Mouse (Mus musculus): ENCODE data around the gene Rptn. TPM values are rescaled to one million over a fixed set of nuclear protein-coding genes. Genes with fewer than 3 reads are reported as not detected.
A peak's percentile ranks its signal among the peaks of the same experiment; 100 is the strongest.

The Rptn gene
- not detected in 2 replicates for polyA plus RNA-seq (2015; fragmentation: Nextera tagmentation; extraction: Ambion mirVana)

GRCm38 (mm10) chr3:93393366-93393765 lies at the start of gene Rptn:
Gene Rptn, plus strand, starts transcription at chr3:93393699.
- Histone ChIP-seq H3K9me3 (no peaks in the 10 kb centered on the region), H3K27ac (no peak within 1 kb of the TSS), H3K27me3 (replicated peaks) (no peaks in the 10 kb centered on the region), H3K4me2 (replicated peaks) (no peak within 1 kb of the TSS), H3K36me3 (no peaks in the 10 kb centered on the region), H3K9ac (no peak within 1 kb of the TSS), H3K4me1 (replicated peaks) (no peaks in the 10 kb centered on the region), H3K4me3 (replicated peaks) (no peak within 1 kb of the TSS)
- 48% methylated on average over 2 of the region's 2 CpGs for whole genome bisulfite sequencing
- no peak for ATAC-seq

DNA sequence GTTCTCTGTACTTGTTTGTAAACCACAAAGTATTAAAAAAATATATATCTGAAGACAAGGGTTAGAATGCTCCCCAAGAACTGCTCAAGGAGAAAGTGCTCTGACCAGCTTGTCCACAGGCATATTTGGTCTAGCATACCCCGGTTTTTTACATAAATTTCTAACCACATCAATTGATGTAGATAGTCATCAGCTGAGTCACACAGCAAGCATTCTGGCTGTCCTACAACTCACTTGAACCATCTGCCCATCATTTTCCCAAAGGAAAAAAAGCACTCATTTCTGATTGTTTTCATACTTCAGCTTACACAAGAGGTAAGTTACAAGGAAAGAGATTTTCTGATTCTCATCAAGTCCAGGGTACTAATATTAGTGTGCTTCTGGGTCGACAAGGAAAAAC lies 46.6 kb upstream of the Rptn start:
- ATAC-seq, result no peak
- Histone ChIP-seq H3K27me3 (replicated peaks) (no peaks in the 10 kb centered on the region), H3K4me2 (replicated peaks) (no peak overlapping the region), H3K27ac (no peak overlapping the region), H3K4me3 (replicated peaks) (no peak overlapping the region), H3K4me1 (replicated peaks) (no peaks in the 10 kb centered on the region), H3K9me3 (no peaks in the 10 kb centered on the region), H3K9ac (no peak overlapping the region), H3K36me3 (no peaks in the 10 kb centered on the region)
- 77% methylated on average over 2 of the region's 2 CpGs for WGBS

- Histone ChIP-seq H3K9me3 (no peaks in the 10 kb centered on the region), H3K9ac (no peak overlapping the region), H3K4me3 (replicated peaks) (no peak overlapping the region), H3K27ac (no peak overlapping the region), H3K36me3 (no peaks in the 10 kb centered on the region), H3K4me2 (replicated peaks) (no peak overlapping the region), H3K27me3 (replicated peaks) (no peaks in the 10 kb centered on the region), H3K4me1 (replicated peaks) (no peaks in the 10 kb centered on the region)
- no peak for ATAC-seq
- WGBS, result 19% methylated on average over 7 of the region's 7 CpGs
Observed at GRCm38 (mm10) chr3:93360045-93360444, 33.5 kb upstream of the Rptn start.

DNA sequence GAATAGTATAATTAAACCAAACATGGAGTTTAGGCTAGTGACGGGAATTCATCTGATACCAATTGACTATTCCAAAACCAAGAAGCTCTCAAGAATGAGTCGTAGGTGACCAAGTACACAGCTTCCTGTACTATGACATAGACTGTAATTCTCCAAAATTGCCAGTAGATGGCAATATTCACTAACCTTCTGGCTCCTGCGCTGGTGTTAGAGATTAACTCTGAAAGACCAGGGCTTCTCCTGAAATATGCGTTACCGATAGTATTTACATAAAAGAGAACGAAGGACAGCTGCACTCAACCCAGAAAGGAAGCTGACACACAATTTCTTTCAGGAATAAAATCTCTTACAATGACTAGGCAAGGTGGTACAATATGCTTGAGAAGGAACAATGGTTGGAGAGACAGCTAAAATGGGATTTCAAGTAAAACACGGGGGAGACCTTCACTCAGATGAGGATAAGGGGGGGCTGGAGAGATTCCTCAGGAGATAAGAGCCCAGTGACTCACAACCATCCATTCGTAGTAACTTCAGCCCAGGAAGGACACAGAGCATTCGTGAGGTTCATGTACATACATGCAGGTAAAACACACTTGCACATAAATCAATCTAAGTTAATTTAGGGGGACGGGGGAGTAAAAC lies 31.4 kb upstream of the Rptn start:
- WGBS, result 9% methylated on average over 10 of the region's 10 CpGs
- H3K4me2 ChIP-seq (replicated peaks), result 0 out of 2 replicates have a peak overlapping the region, but pooled peaks have one; percentile 12
- H3K9me3 ChIP-seq, result no peaks in the 10 kb centered on the region
- H3K36me3 ChIP-seq, result no peaks in the 10 kb centered on the region
- peak; percentile 83 for ATAC-seq
- no peak overlapping the region for H3K9ac ChIP-seq
- no peaks in the 10 kb centered on the region for H3K27me3 ChIP-seq (replicated peaks)
- H3K4me3 ChIP-seq (replicated peaks), result no peak overlapping the region
- no peak overlapping the region for H3K27ac ChIP-seq
- H3K4me1 ChIP-seq (replicated peaks), result no peaks in the 10 kb centered on the region

DNA sequence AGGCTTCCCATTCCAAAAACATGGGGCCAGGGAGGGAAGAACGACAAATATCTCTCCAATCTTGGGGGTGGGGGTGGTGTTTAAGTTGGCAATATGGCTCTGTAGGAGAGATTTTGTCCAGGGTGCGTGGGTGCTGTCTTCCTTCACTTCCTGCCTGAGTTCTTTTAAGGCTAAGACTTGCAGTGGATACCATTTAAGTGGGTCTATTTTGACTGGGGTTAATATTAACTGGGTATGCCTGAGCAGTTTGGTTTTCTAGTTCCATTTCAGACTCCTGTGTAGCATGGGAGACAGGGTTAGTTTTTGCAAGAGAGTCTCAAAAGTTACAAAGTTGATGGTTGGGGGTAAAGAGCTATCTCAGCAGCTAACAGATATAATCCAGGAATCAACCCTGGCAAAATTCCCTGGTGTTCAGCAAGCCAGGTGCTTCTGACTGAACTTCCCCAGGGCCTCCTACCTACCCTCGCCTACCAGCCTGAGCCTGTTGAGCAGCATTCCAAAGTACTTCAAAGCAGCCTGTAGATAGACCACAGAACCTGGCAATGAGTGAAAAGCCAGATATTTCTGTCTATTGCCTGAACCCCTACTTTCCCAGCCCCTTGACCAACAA lies 26.4 kb upstream of the Rptn start:
- Histone ChIP-seq H3K4me2 (replicated peaks) (no peak overlapping the region), H3K4me1 (replicated peaks) (no peaks in the 10 kb centered on the region), H3K36me3 (no peaks in the 10 kb centered on the region), H3K9me3 (no peaks in the 10 kb centered on the region), H3K27ac (peak overlapping the region; percentile 36), H3K4me3 (replicated peaks) (no peak overlapping the region), H3K27me3 (replicated peaks) (no peaks in the 10 kb centered on the region), H3K9ac (no peak overlapping the region)
- WGBS, result 49% methylated on average over 3 of the region's 3 CpGs
- peak; percentile 89 for ATAC-seq

GRCm38 (mm10) chr3:93368171-93368570 lies 25.3 kb upstream of the Rptn start:
- no peak overlapping the region for H3K4me2 ChIP-seq (replicated peaks)
- WGBS, result 50% methylated on average over 1 of the region's 1 CpGs
- H3K4me3 ChIP-seq (replicated peaks), result no peak overlapping the region
- H3K27ac ChIP-seq, result peak overlapping the region; percentile 33; the same call in 1 of the 2 replicates
- ATAC-seq, result peak; percentile 67
- no peaks in the 10 kb centered on the region for H3K9me3 ChIP-seq
- H3K4me1 ChIP-seq (replicated peaks), result no peaks in the 10 kb centered on the region
- H3K27me3 ChIP-seq (replicated peaks), result no peaks in the 10 kb centered on the region
- H3K36me3 ChIP-seq, result no peaks in the 10 kb centered on the region
- H3K9ac ChIP-seq, result no peak overlapping the region

DNA sequence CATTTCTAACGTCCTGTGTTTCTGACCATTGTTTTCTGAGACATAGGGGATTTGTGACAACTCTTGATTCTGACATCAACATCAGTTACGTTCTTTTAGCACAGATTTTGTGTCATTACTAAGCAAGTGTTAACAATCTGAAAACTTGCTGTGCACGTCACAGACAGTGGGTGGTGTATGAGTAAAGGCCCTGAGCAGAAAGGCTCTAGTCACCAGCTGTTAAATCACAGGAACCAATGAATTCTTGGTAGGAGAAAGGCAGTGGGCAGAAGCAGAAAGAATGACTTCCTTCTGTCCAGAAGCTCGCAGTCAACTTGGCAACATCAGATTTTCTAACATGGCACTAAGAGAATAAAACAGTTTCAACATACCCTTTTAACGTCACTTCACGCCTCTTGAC lies 20.1 kb upstream of the Rptn start:
- WGBS, result 75% methylated on average over 6 of the region's 6 CpGs
- Histone ChIP-seq H3K4me3 (replicated peaks) (no peak overlapping the region), H3K27me3 (replicated peaks) (no peaks in the 10 kb centered on the region), H3K36me3 (no peaks in the 10 kb centered on the region), H3K9ac (no peak overlapping the region), H3K4me1 (replicated peaks) (no peaks in the 10 kb centered on the region), H3K9me3 (no peaks in the 10 kb centered on the region), H3K4me2 (replicated peaks) (no peak overlapping the region), H3K27ac (no peak overlapping the region)
- ATAC-seq, result no peak

GRCm38 (mm10) chr3:93375196-93375595 lies 18.3 kb upstream of the Rptn start:
- no peaks in the 10 kb centered on the region for H3K36me3 ChIP-seq
- no peaks in the 10 kb centered on the region for H3K27me3 ChIP-seq (replicated peaks)
- ATAC-seq, result no peak
- H3K4me3 ChIP-seq (replicated peaks), result no peak overlapping the region
- 65% methylated on average over 1 of the region's 1 CpGs for WGBS
- no peak overlapping the region for H3K4me2 ChIP-seq (replicated peaks)
- no peak overlapping the region for H3K27ac ChIP-seq
- H3K4me1 ChIP-seq (replicated peaks), result no peaks in the 10 kb centered on the region
- no peak overlapping the region for H3K9ac ChIP-seq
- H3K9me3 ChIP-seq, result no peaks in the 10 kb centered on the region

- 82% methylated on average over 5 of the region's 5 CpGs for WGBS
- Histone ChIP-seq H3K4me1 (replicated peaks) (no peaks in the 10 kb centered on the region), H3K27ac (no peak overlapping the region), H3K4me2 (replicated peaks) (no peak overlapping the region), H3K9ac (no peak overlapping the region), H3K36me3 (no peaks in the 10 kb centered on the region), H3K4me3 (replicated peaks) (no peak overlapping the region), H3K9me3 (no peaks in the 10 kb centered on the region), H3K27me3 (replicated peaks) (no peaks in the 10 kb centered on the region)
- no peak for ATAC-seq
Observed at GRCm38 (mm10) chr3:93375601-93376000, 17.9 kb upstream of the Rptn start.

- Histone ChIP-seq H3K27ac (no peak overlapping the region), H3K9ac (no peak overlapping the region), H3K9me3 (no peaks in the 10 kb centered on the region), H3K36me3 (no peaks in the 10 kb centered on the region), H3K4me3 (replicated peaks) (no peak overlapping the region), H3K4me1 (replicated peaks) (no peaks in the 10 kb centered on the region), H3K27me3 (replicated peaks) (no peaks in the 10 kb centered on the region), H3K4me2 (replicated peaks) (no peak overlapping the region)
- ATAC-seq, result no peak
- WGBS, result 56% methylated on average over 4 of the region's 4 CpGs
Observed at GRCm38 (mm10) chr3:93378146-93378545, 15.4 kb upstream of the Rptn start.

- no peaks in the 10 kb centered on the region for H3K9me3 ChIP-seq
- H3K9ac ChIP-seq, result no peak overlapping the region
- H3K36me3 ChIP-seq, result no peaks in the 10 kb centered on the region
- H3K4me1 ChIP-seq (replicated peaks), result no peaks in the 10 kb centered on the region
- no peaks in the 10 kb centered on the region for H3K27me3 ChIP-seq (replicated peaks)
- H3K4me3 ChIP-seq (replicated peaks), result no peak overlapping the region
- ATAC-seq, result no peak
- 91% methylated on average over 3 of the region's 3 CpGs for WGBS
- H3K4me2 ChIP-seq (replicated peaks), result no peak overlapping the region
- H3K27ac ChIP-seq, result no peak overlapping the region
Observed at GRCm38 (mm10) chr3:93403936-93404335, 10.4 kb downstream of the Rptn start.

- H3K27me3 ChIP-seq (replicated peaks), result no peaks in the 10 kb centered on the region
- no peaks in the 10 kb centered on the region for H3K4me1 ChIP-seq (replicated peaks)
- H3K9ac ChIP-seq, result no peak overlapping the region
- ATAC-seq, result peak; percentile 85
- H3K4me2 ChIP-seq (replicated peaks), result no peak overlapping the region
- no peak overlapping the region for H3K4me3 ChIP-seq (replicated peaks)
- no peaks in the 10 kb centered on the region for H3K36me3 ChIP-seq
- H3K27ac ChIP-seq, result no peak overlapping the region
- H3K9me3 ChIP-seq, result no peaks in the 10 kb centered on the region
- 30% methylated on average over 5 of the region's 5 CpGs for WGBS
Observed at GRCm38 (mm10) chr3:93406992-93407391, 13.5 kb downstream of the Rptn start.

DNA sequence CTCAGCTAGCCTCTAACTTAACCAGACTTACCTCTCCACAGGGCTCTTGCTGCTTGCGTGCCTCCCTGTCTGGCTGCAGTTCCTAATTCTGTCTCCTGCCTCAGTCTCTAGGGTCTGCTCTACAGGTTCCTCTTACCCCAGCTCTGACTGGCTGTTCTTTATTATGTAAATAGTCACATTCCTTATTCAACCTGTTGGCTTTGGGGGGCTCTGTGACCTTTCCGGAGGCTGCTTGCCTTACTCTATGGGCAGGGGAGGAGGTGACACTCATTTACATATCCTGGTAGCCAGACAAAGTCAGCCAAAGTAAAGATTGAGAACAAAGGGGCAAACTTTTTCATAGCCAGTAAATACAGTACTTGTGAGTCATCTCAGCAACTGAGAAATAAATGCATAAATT lies 18.4 kb downstream of the Rptn start:
- no peaks in the 10 kb centered on the region for H3K36me3 ChIP-seq
- ATAC-seq, result no peak
- H3K4me1 ChIP-seq (replicated peaks), result no peaks in the 10 kb centered on the region
- H3K27ac ChIP-seq, result no peak overlapping the region
- no peak overlapping the region for H3K4me2 ChIP-seq (replicated peaks)
- no peak overlapping the region for H3K9ac ChIP-seq
- H3K27me3 ChIP-seq (replicated peaks), result no peaks in the 10 kb centered on the region
- WGBS, result 20% methylated on average over 2 of the region's 2 CpGs
- H3K4me3 ChIP-seq (replicated peaks), result no peak overlapping the region
- H3K9me3 ChIP-seq, result no peaks in the 10 kb centered on the region
